Mouse (Mus musculus) brain, embryonic 14.5 days (tissue): ENCODE measurements around the gene 1700010B08Rik.

Source experiments
- CTCF ChIP-seq: fragments of 200-500 bp; IDR thresholded peaks from 2 replicates; pipeline ENCODE4 v1.5.1; 2012; ENCODE audit warnings: inconsistent platforms, mild to moderate bottlenecking, moderate library complexity, borderline replicate concordance; ENCODE audit not compliant: insufficient read depth, insufficient read length; ENCODE audit errors: extremely low read depth
- POLR2A ChIP-seq: fragments of 200-500 bp; IDR thresholded peaks from 2 replicates; pipeline ENCODE4 v1.6.1; 2012; ENCODE audit warnings: mild to moderate bottlenecking, inconsistent platforms, borderline replicate concordance; ENCODE audit not compliant: poor library complexity, insufficient read depth, insufficient read length, severe bottlenecking; ENCODE audit errors: extremely low read depth

- TF ChIP-seq CTCF, result no peak
- TF ChIP-seq POLR2A, result no peak
Measured at GRCm38 (mm10) chr2:173722251-173722857, 3.1 kb downstream of the 1700010B08Rik start.
